Comparison of ENCODE assay signal across 9 mouse cellular contexts in the genomic region with DNA sequence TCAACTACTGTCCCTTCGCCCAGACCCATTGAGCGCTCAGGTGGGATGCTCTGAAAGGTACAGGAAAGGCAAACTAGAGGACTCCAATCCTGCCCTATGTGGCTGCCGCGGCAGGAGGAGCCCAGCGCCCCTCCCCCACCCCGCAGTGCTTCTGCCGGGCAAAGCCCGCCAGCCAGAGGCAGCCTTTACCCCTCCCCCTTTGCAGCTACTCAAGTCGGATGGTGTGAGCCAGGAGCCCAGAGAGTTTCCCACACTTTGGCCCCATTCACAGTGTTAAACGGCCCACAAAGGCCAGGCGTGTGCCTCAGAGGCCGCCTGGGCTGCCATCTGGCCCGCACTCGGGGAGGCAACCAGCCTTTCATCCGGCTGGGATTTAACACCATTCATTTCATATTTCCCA. TPM values are rescaled to one million over a fixed set of nuclear protein-coding genes. Genes with fewer than 3 reads are reported as not detected.
DNase-seq lines count a peak whose midpoint lies in the region; ATAC-seq and TF ChIP-seq lines count a peak whose summit lies in the region.
"Had no signal": no experiment of that assay in that cellular context is flagged by ENCODE, and none has a peak within 500 bp of the region (broad histone marks: within the 10 kb centered on the region; RNA-seq: fewer than 3 reads in every experiment).

No protein-coding gene starts in this region.

- TF ChIP-seq CTCF in heart, adult 2 months (IDR thresholded peaks at IDR 0.05): no peak
- TF ChIP-seq CTCF in E14TG2a.4 (conservative IDR thresholded peaks at IDR 0.05; ENCODE audit: low read length): no peak

- no peaks in the 10 kb centered on the region for H3K36me3 ChIP-seq in heart, embryonic 11.5 days (ENCODE audit: control insufficient read depth, insufficient read depth, low read length)
- H3K36me3 ChIP-seq in heart, adult 2 months (ENCODE audit: control insufficient read depth, insufficient read depth, low read length): no peaks in the 10 kb centered on the region
- H3K36me3 ChIP-seq in E14TG2a.4 (ENCODE audit: insufficient read depth, low read length): no peaks in the 10 kb centered on the region
- H3K36me3 ChIP-seq in hindbrain, embryonic 15.5 days: no peaks in the 10 kb centered on the region
- H3K36me3 ChIP-seq in liver, embryonic 15.5 days (replicated peaks): no peaks in the 10 kb centered on the region
- H3K36me3 ChIP-seq in stomach, embryonic 16.5 days (ENCODE audit: control insufficient read depth, insufficient read depth, low read length): no peaks in the 10 kb centered on the region

- H3K9me3 ChIP-seq in heart, embryonic 11.5 days (replicated peaks; ENCODE audit: control insufficient read depth, low read length): no peaks in the 10 kb centered on the region
- no peaks in the 10 kb centered on the region for H3K9me3 ChIP-seq in E14TG2a.4 (ENCODE audit: low read length)
- H3K9me3 ChIP-seq in hindbrain, embryonic 15.5 days: no peaks in the 10 kb centered on the region
- H3K9me3 ChIP-seq in liver, embryonic 15.5 days (replicated peaks): no peaks in the 10 kb centered on the region
- H3K9me3 ChIP-seq in stomach, embryonic 16.5 days (replicated peaks; ENCODE audit: control insufficient read depth, low read length): no peaks in the 10 kb centered on the region

- peak overlapping the region; percentile 49 for H3K4me2 ChIP-seq in heart, embryonic 11.5 days
- H3K4me2 ChIP-seq in hindbrain, embryonic 15.5 days: peak overlapping the region; percentile 40
- peak overlapping the region; percentile 10; the same call in 1 of the 2 replicates for H3K4me2 ChIP-seq in liver, embryonic 15.5 days
- H3K4me2 ChIP-seq in stomach, embryonic 16.5 days (ENCODE audit: low read depth, low read length): peak overlapping the region; percentile 34

- peaks cover 26% of the 10 kb centered on the region for H3K4me1 ChIP-seq in heart, embryonic 11.5 days (ENCODE audit: control insufficient read depth, insufficient read depth, low read length)
- no peaks in the 10 kb centered on the region; the same call in none of the 2 replicates for H3K4me1 ChIP-seq in heart, adult 2 months (ENCODE audit: control insufficient read depth, insufficient read depth, low read length)
- peaks cover 73% of the 10 kb centered on the region for H3K4me1 ChIP-seq in E14TG2a.4 (replicated peaks; ENCODE audit: low read depth, low read length)
- H3K4me1 ChIP-seq in hindbrain, embryonic 15.5 days (replicated peaks): peaks cover 69% of the 10 kb centered on the region
- peaks cover 28% of the 10 kb centered on the region for H3K4me1 ChIP-seq in liver, embryonic 15.5 days (replicated peaks)
- peaks cover 28% of the 10 kb centered on the region for H3K4me1 ChIP-seq in stomach, embryonic 16.5 days (ENCODE audit: control insufficient read depth, insufficient read depth, low read length)

- no peak for ATAC-seq in heart, embryonic 11.5 days (replicated peaks; ENCODE audit: insufficient number of reproducible peaks, low FRiP score, low TSS enrichment)
- ATAC-seq in hindbrain, embryonic 15.5 days (ENCODE audit: low FRiP score, low read depth): peak; percentile 57
- ATAC-seq in liver, embryonic 15.5 days (ENCODE audit: insufficient read depth): no peak
- ATAC-seq in stomach, embryonic 16.5 days (ENCODE audit: insufficient read depth, low FRiP score): no peak
- ATAC-seq in CD4-positive, CD25-positive, alpha-beta regulatory T cell, adult 4 months: no peak

- H3K79me2 ChIP-seq in heart, adult 2 months (replicated peaks; ENCODE audit: control insufficient read depth, insufficient read depth, low read length): no peaks in the 10 kb centered on the region

- TF ChIP-seq EP300 in heart, adult 2 months (IDR thresholded peaks at IDR 0.05; ENCODE audit: insufficient read depth, low read depth, low read length): no peak

- intact Hi-C loops in heart, adult 2 months (cut with DNase I): no loop called here

- under 1% methylated on average over 15 of the region's 15 CpGs for WGBS in heart, embryonic 11.5 days (ENCODE audit: insufficient replicate concordance)
- 6% methylated on average over 15 of the region's 15 CpGs for WGBS in heart, adult 2 months
- WGBS in hindbrain, embryonic 15.5 days: 2% methylated on average over 15 of the region's 15 CpGs
- WGBS in liver, embryonic 15.5 days (ENCODE audit: insufficient replicate concordance): 5% methylated on average over 15 of the region's 15 CpGs
- 4% methylated on average over 15 of the region's 15 CpGs for WGBS in stomach, embryonic 16.5 days

- peaks cover 98% of the 10 kb centered on the region for H3K27me3 ChIP-seq in heart, embryonic 11.5 days (ENCODE audit: control insufficient read depth, insufficient read depth, low read length)
- H3K27me3 ChIP-seq in heart, adult 2 months (ENCODE audit: control insufficient read depth, insufficient read depth, low read length): peaks cover 13% of the 10 kb centered on the region
- H3K27me3 ChIP-seq in E14TG2a.4 (ENCODE audit: insufficient read depth, low read length): peaks cover 96% of the 10 kb centered on the region
- H3K27me3 ChIP-seq in hindbrain, embryonic 15.5 days: peaks cover 8% of the 10 kb centered on the region; the same call in 1 of the 2 replicates
- peaks cover 100% of the 10 kb centered on the region for H3K27me3 ChIP-seq in liver, embryonic 15.5 days
- peaks cover 85% of the 10 kb centered on the region for H3K27me3 ChIP-seq in stomach, embryonic 16.5 days (ENCODE audit: control insufficient read depth, insufficient read depth, low read length)

- H3K9ac ChIP-seq in heart, embryonic 11.5 days (ENCODE audit: low read depth, low read length): no peak overlapping the region
- H3K9ac ChIP-seq in heart, adult 2 months (ENCODE audit: low read depth, low read length): no peak overlapping the region
- H3K9ac ChIP-seq in hindbrain, embryonic 15.5 days: no peak overlapping the region
- no peak overlapping the region for H3K9ac ChIP-seq in liver, embryonic 15.5 days
- H3K9ac ChIP-seq in stomach, embryonic 16.5 days (ENCODE audit: low read length): no peak overlapping the region

- no peak for DNase-seq in heart, adult 2 months
- DNase-seq in cerebellum, postnatal 25 days: peak; percentile 66 to 80

- peak overlapping the region; percentile 28 for H3K4me3 ChIP-seq in heart, embryonic 11.5 days (ENCODE audit: low read depth, low read length)
- H3K4me3 ChIP-seq in heart, adult 2 months: no peak overlapping the region
- peak overlapping the region; percentile 45 for H3K4me3 ChIP-seq in E14TG2a.4 (replicated peaks; ENCODE audit: low read length)
- H3K4me3 ChIP-seq in hindbrain, embryonic 15.5 days: no peak overlapping the region
- H3K4me3 ChIP-seq in liver, embryonic 15.5 days (replicated peaks): no peak overlapping the region
- H3K4me3 ChIP-seq in stomach, embryonic 16.5 days (replicated peaks; ENCODE audit: low read length): no peak overlapping the region

- H3K27ac ChIP-seq in heart, embryonic 11.5 days (ENCODE audit: low read depth, low read length): no peak overlapping the region
- H3K27ac ChIP-seq in heart, adult 2 months: no peak overlapping the region
- 0 out of 2 replicates have a peak overlapping the region, but pooled peaks have one; percentile 47 for H3K27ac ChIP-seq in hindbrain, embryonic 15.5 days (replicated peaks)
- no peak overlapping the region for H3K27ac ChIP-seq in liver, embryonic 15.5 days (replicated peaks)
- no peak overlapping the region for H3K27ac ChIP-seq in stomach, embryonic 16.5 days (ENCODE audit: low read length)

- TF ChIP-seq POLR2A in heart, adult 2 months (IDR thresholded peaks at IDR 0.05; ENCODE audit: insufficient read depth, low read depth, low read length): no peak

RNA-seq across cellular contexts. Expression of a gene that starts 2.6 kb away (rescaled TPM):
- polyA plus RNA-seq in heart, embryonic 11.5 days (2014; fragmentation: Nextera tagmentation; extraction: Ambion mirVana): 0.56 TPM in 1 of 2 replicates, not detected in the other
- not detected for total RNA-seq in heart, adult 2 months (2021)
- polyA plus RNA-seq in heart, adult 2 months (2012; rRNA removed): 0.10 TPM in 1 of 2 replicates, not detected in the other
- polyA plus RNA-seq in hindbrain, embryonic 15.5 days (2015; fragmentation: Nextera tagmentation; extraction: Ambion mirVana): 159 and 196 TPM in 2 replicates
- polyA plus RNA-seq in liver, embryonic 15.5 days (2015; fragmentation: Nextera tagmentation; extraction: Ambion mirVana): 0.15 and 0.17 TPM in 2 replicates
- 0.59 and 1.0 TPM in 2 replicates for polyA plus RNA-seq in stomach, embryonic 16.5 days (2015; fragmentation: Nextera tagmentation; extraction: Ambion mirVana)
- under 1 TPM in 1 of 2 experiments, not detected in 1; 0.59 TPM for polyA plus RNA-seq in CD4-positive, CD25-positive, alpha-beta regulatory T cell, adult 4 months (2017; shearing (Covaris generic))
- polyA plus RNA-seq: C2C12 had no signal

RNA-seq across cellular contexts. Expression of a gene that starts 5.8 kb away (rescaled TPM):
- polyA plus RNA-seq in heart, embryonic 11.5 days (2014; fragmentation: Nextera tagmentation; extraction: Ambion mirVana): 40.6 and 45.0 TPM in 2 replicates
- 10 to 100 TPM; 40.7 to 43.9 TPM for total RNA-seq in heart, adult 2 months (2021)
- 59.6 and 81.2 TPM in 2 replicates for polyA plus RNA-seq in heart, adult 2 months (2012; rRNA removed)
- 35.9 and 37.3 TPM in 2 replicates for polyA plus RNA-seq in hindbrain, embryonic 15.5 days (2015; fragmentation: Nextera tagmentation; extraction: Ambion mirVana)
- polyA plus RNA-seq in liver, embryonic 15.5 days (2015; fragmentation: Nextera tagmentation; extraction: Ambion mirVana): 21.7 and 24.4 TPM in 2 replicates
- 40.6 and 40.8 TPM in 2 replicates for polyA plus RNA-seq in stomach, embryonic 16.5 days (2015; fragmentation: Nextera tagmentation; extraction: Ambion mirVana)
- 10 to 100 TPM; 40.8 to 61.1 TPM for polyA plus RNA-seq in CD4-positive, CD25-positive, alpha-beta regulatory T cell, adult 4 months (2017; shearing (Covaris generic))

RNA-seq across cellular contexts. Expression of a gene that starts 29.8 kb away (rescaled TPM):
- 3.0 and 4.4 TPM in 2 replicates for polyA plus RNA-seq in heart, embryonic 11.5 days (2014; fragmentation: Nextera tagmentation; extraction: Ambion mirVana)
- total RNA-seq in heart, adult 2 months (2021): 1 to 10 TPM; 6.1 to 7.0 TPM
- polyA plus RNA-seq in heart, adult 2 months (2012; rRNA removed): 16.1 and 18.8 TPM in 2 replicates
- 0.64 and 0.71 TPM in 2 replicates for polyA plus RNA-seq in hindbrain, embryonic 15.5 days (2015; fragmentation: Nextera tagmentation; extraction: Ambion mirVana)
- 56.7 and 64.6 TPM in 2 replicates for polyA plus RNA-seq in liver, embryonic 15.5 days (2015; fragmentation: Nextera tagmentation; extraction: Ambion mirVana)
- polyA plus RNA-seq in stomach, embryonic 16.5 days (2015; fragmentation: Nextera tagmentation; extraction: Ambion mirVana): 4.3 and 4.6 TPM in 2 replicates
- 10 to 100 TPM; 12.0 to 22.3 TPM for polyA plus RNA-seq in CD4-positive, CD25-positive, alpha-beta regulatory T cell, adult 4 months (2017; shearing (Covaris generic))

RNA-seq across cellular contexts. Expression of a gene that starts 59.2 kb away (rescaled TPM):
- polyA plus RNA-seq in heart, embryonic 11.5 days (2014; fragmentation: Nextera tagmentation; extraction: Ambion mirVana): 26.4 and 29.6 TPM in 2 replicates
- total RNA-seq in heart, adult 2 months (2021): 10 to 100 TPM; 77.1 to 95.9 TPM
- polyA plus RNA-seq in heart, adult 2 months (2012; rRNA removed): 77.3 and 110 TPM in 2 replicates
- 64.2 and 67.1 TPM in 2 replicates for polyA plus RNA-seq in hindbrain, embryonic 15.5 days (2015; fragmentation: Nextera tagmentation; extraction: Ambion mirVana)
- 8.1 and 9.0 TPM in 2 replicates for polyA plus RNA-seq in liver, embryonic 15.5 days (2015; fragmentation: Nextera tagmentation; extraction: Ambion mirVana)
- 29.5 and 34.1 TPM in 2 replicates for polyA plus RNA-seq in stomach, embryonic 16.5 days (2015; fragmentation: Nextera tagmentation; extraction: Ambion mirVana)
- 10 to 100 TPM in 1 of 2 experiments, 1 to 10 TPM in 1; 5.4 to 11.3 TPM for polyA plus RNA-seq in CD4-positive, CD25-positive, alpha-beta regulatory T cell, adult 4 months (2017; shearing (Covaris generic))

Comparison
In these comparisons a context has a peak if more than half of its experiments do, and no peak if none do; other contexts are left out.
1. H3K4me3 ChIP-seq: peak in heart, embryonic 11.5 days (single experiment) and E14TG2a.4 (single experiment); none in heart, adult 2 months (single experiment), hindbrain, embryonic 15.5 days (single experiment), liver, embryonic 15.5 days (single experiment) and stomach, embryonic 16.5 days (single experiment).
2. DNase-seq: peak in cerebellum, postnatal 25 days (2 of 2); none in heart, adult 2 months (0 of 2).
3. RNA of a gene that starts 2.6 kb away (polyA plus RNA-seq): 159 to 196 TPM in hindbrain, embryonic 15.5 days; 0.59 to 1.0 TPM in stomach, embryonic 16.5 days, 0.59 TPM in CD4-positive, CD25-positive, alpha-beta regulatory T cell, adult 4 months, 0.56 TPM in heart, embryonic 11.5 days, 0.15 to 0.17 TPM in liver, embryonic 15.5 days and 0.10 TPM in heart, adult 2 months; every median in the first group is over 10 times any median in the second.
4. Peak in every context shown above with its lines, with median percentiles within 50 percentile points of each other: H3K4me2 ChIP-seq.